Mouse (Mus musculus): ENCODE data around the gene Ptpn22. TPM values are rescaled to one million over a fixed set of nuclear protein-coding genes. Genes with fewer than 3 reads are reported as not detected.
"Not testable (repeated sequence)": the region's sequence is repeated elsewhere in the genome, so short reads cannot be mapped to it uniquely, and the experiment has no call there.

Gene Ptpn22
- polyA plus RNA-seq, 1 experiment from 2014 or later: 0.99 TPM

DNA sequence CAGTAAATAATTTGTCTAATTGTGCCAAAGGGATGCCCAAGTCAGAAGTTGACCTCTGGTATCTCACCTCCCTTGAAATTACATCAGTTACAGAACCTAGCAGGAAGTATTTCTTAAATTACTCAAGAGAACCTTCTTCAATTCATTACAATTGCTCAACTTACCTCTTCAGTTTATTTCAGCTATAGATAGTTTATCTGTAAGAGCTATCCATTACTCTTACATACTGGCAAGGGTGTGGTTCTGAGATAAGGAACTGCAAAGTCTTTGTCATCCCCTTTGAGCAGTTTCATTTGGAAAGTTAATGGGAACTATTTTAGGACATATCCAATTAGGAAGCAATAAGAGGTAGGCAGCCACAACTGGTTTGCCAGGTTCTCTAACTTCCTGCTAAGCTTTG lies 27.2 kb upstream of the Ptpn22 start, which contains the start of gene Bcl2l15:
Gene Bcl2l15, plus strand, starts transcription at position 176 of the 400 bp plus-strand sequence.
- Histone ChIP-seq H3K36me3 (ENCODE audit: control insufficient read depth, insufficient read depth, low read length) (no peaks in the 10 kb centered on the region), H3K4me1 (ENCODE audit: control insufficient read depth in 2 of 2, insufficient read depth in 2 of 2, low read length in 2 of 2) (peaks cover 5 to 24% of the 10 kb centered on the region in 2 experiments), H3K9ac (ENCODE audit: low read length) (no peak within 1 kb of the TSS), H3K4me2 (ENCODE audit: low read length) (no peak within 1 kb of the TSS), H3K27me3 (ENCODE audit: control insufficient read depth, insufficient read depth, low read length) (no peaks in the 10 kb centered on the region), H3K9me3 (ENCODE audit: control insufficient read depth, low read length) (no peaks in the 10 kb centered on the region), H3K27ac (replicated peaks in 1 of 2; ENCODE audit: control insufficient read depth in 1 of 2, insufficient read depth in 1 of 2, low read depth in 2 of 2, low read length in 2 of 2) (peak within 1 kb of the TSS in 1 of 2 experiments; percentile 19; a peak in 2 of 4 replicates), H3K4me3 (ENCODE audit: control insufficient read depth in 1 of 2, insufficient read depth in 1 of 2, low read depth in 1 of 2, low read length in 2 of 2) (no peak within 1 kb of the TSS)
- no peak for ATAC-seq (ENCODE audit: insufficient number of reproducible peaks, insufficient read depth, low FRiP score, low read depth)

DNA sequence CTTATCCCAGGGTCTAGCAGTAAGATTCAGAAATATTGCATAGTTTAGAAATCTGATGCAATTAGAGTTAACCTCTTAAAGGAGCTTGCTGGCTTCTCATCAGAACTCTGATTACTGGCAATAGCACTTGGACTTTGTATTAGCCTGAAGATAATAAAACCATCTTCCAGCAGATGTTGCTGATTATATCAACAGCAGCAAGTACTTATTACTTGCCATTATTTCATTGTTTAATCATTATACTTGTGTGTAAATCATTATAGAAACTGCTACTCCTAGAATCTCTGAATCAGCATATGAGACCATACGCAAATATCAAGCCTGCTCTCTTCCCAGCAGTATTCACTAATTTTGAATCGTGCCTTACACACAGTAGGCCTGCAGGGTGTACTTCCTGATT lies 25.6 kb upstream of the Ptpn22 start:
- H3K9ac ChIP-seq (ENCODE audit: low read length): no peak overlapping the region
- H3K4me2 ChIP-seq (ENCODE audit: low read length): no peak overlapping the region
- H3K36me3 ChIP-seq (ENCODE audit: control insufficient read depth, insufficient read depth, low read length): no peaks in the 10 kb centered on the region
- peaks cover 5 to 24% of the 10 kb centered on the region in 2 experiments for H3K4me1 ChIP-seq (ENCODE audit: control insufficient read depth in 2 of 2, insufficient read depth in 2 of 2, low read length in 2 of 2)
- WGBS: 92% methylated on average over 2 of the region's 2 CpGs
- no peaks in the 10 kb centered on the region for H3K27me3 ChIP-seq (ENCODE audit: control insufficient read depth, insufficient read depth, low read length)
- no peak for ATAC-seq (ENCODE audit: insufficient number of reproducible peaks, insufficient read depth, low FRiP score, low read depth)
- H3K27ac ChIP-seq (replicated peaks in 1 of 2; ENCODE audit: control insufficient read depth in 1 of 2, insufficient read depth in 1 of 2, low read depth in 2 of 2, low read length in 2 of 2): no peak overlapping the region
- H3K4me3 ChIP-seq (ENCODE audit: control insufficient read depth in 1 of 2, insufficient read depth in 1 of 2, low read depth in 1 of 2, low read length in 2 of 2): no peak overlapping the region
- H3K9me3 ChIP-seq (ENCODE audit: control insufficient read depth, low read length): no peaks in the 10 kb centered on the region

DNA sequence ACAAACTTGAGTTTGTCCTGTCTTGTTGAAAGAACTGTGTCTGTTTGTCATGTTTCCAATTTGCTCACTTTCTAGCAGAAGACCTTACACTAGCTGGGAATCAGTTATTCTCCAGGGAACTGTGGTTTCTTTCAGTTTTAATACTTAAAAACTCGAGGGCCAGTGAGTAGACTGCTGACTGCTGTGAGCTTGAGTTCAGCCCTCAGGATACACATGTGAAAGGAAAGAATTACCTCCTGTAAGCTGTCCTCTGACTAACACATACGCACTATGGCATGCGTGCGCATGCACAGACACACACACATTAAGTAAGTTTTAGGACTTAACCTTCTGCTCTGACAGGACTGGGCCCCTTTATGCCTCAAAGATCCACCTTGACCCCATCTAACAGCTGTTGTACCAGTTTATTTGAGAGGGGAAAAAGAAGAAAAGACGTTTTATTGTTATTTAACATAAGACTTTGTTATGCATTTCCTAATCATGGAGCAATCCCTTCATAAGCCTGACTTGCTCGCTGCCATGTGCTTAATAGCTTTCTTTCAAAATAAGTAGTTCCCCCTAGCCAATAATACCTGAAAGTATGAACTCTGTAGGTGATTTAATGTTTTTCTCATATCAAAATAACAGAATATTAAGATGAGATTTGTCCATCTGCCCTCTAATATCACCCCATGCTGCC lies 24.2 kb upstream of the Ptpn22 start:
- Histone ChIP-seq H3K27ac (replicated peaks in 1 of 2; ENCODE audit: control insufficient read depth in 1 of 2, insufficient read depth in 1 of 2, low read depth in 2 of 2, low read length in 2 of 2) (no peak overlapping the region), H3K4me1 (ENCODE audit: control insufficient read depth in 2 of 2, insufficient read depth in 2 of 2, low read length in 2 of 2) (peaks cover 5 to 24% of the 10 kb centered on the region in 2 experiments), H3K4me2 (ENCODE audit: low read length) (no peak overlapping the region), H3K9me3 (ENCODE audit: control insufficient read depth, low read length) (no peaks in the 10 kb centered on the region), H3K4me3 (ENCODE audit: control insufficient read depth in 1 of 2, insufficient read depth in 1 of 2, low read depth in 1 of 2, low read length in 2 of 2) (no peak overlapping the region), H3K27me3 (ENCODE audit: control insufficient read depth, insufficient read depth, low read length) (no peaks in the 10 kb centered on the region), H3K9ac (ENCODE audit: low read length) (no peak overlapping the region), H3K36me3 (ENCODE audit: control insufficient read depth, insufficient read depth, low read length) (no peaks in the 10 kb centered on the region)
- no peak for ATAC-seq (ENCODE audit: insufficient number of reproducible peaks, insufficient read depth, low FRiP score, low read depth)
- 80% methylated on average over 6 of the region's 6 CpGs for WGBS

DNA sequence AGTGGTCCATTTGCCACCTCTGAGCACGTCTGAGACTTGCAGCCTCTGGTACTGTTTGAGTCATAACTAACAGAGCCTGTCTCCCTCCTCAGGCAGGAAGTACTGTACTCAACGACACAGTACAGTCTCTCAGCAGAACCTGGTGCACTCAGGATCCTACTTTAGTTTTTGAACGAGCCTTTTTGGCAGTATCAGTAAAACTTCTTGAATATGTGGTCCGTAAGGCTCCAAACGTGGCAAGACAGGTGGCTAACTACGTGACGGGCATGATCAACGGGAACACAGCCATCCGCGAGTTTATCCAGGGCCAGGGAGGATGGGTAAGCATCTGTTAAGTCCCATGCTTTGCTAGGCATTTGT lies 23.7 kb upstream of the Ptpn22 start:
- Histone ChIP-seq H3K27ac (replicated peaks in 1 of 2; ENCODE audit: control insufficient read depth in 1 of 2, insufficient read depth in 1 of 2, low read depth in 2 of 2, low read length in 2 of 2) (no peak overlapping the region), H3K4me1 (ENCODE audit: control insufficient read depth in 2 of 2, insufficient read depth in 2 of 2, low read length in 2 of 2) (peaks cover 5 to 19% of the 10 kb centered on the region in 2 experiments), H3K36me3 (ENCODE audit: control insufficient read depth, insufficient read depth, low read length) (no peaks in the 10 kb centered on the region), H3K4me3 (ENCODE audit: control insufficient read depth in 1 of 2, insufficient read depth in 1 of 2, low read depth in 1 of 2, low read length in 2 of 2) (no peak overlapping the region), H3K27me3 (ENCODE audit: control insufficient read depth, insufficient read depth, low read length) (no peaks in the 10 kb centered on the region), H3K4me2 (ENCODE audit: low read length) (no peak overlapping the region), H3K9ac (ENCODE audit: low read length) (no peak overlapping the region), H3K9me3 (ENCODE audit: control insufficient read depth, low read length) (no peaks in the 10 kb centered on the region)
- WGBS: 70% methylated on average over 10 of the region's 10 CpGs
- no peak for ATAC-seq (ENCODE audit: insufficient number of reproducible peaks, insufficient read depth, low FRiP score, low read depth)

DNA sequence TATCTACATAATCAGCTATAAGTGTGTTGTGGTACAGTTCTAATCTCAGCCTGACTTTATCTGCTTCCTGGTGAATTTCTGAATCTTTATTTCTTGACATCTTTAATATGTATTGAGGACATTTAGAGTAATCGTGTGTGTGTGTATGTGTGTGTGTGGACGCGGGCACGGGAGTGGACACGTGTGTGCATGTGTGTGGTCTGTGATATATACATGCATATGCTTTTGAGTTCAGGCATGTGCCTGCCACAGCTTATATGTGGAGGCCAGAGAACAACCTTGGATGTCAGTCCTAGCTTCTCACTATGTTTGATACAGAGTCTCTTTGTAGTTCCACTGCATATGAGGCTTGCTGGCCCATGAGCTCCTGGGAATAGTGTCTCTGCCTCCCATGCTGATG lies 23.1 kb upstream of the Ptpn22 start:
- ATAC-seq (ENCODE audit: insufficient number of reproducible peaks, insufficient read depth, low FRiP score, low read depth): no peak
- Histone ChIP-seq H3K4me3 (ENCODE audit: control insufficient read depth in 1 of 2, insufficient read depth in 1 of 2, low read depth in 1 of 2, low read length in 2 of 2) (no peak overlapping the region), H3K27ac (replicated peaks in 1 of 2; ENCODE audit: control insufficient read depth in 1 of 2, insufficient read depth in 1 of 2, low read depth in 2 of 2, low read length in 2 of 2) (no peak overlapping the region), H3K9ac (ENCODE audit: low read length) (no peak overlapping the region), H3K4me1 (ENCODE audit: control insufficient read depth in 2 of 2, insufficient read depth in 2 of 2, low read length in 2 of 2) (peaks cover 2 to 14% of the 10 kb centered on the region in 2 experiments; a peak in 3 of 4 replicates), H3K36me3 (ENCODE audit: control insufficient read depth, insufficient read depth, low read length) (no peaks in the 10 kb centered on the region), H3K4me2 (ENCODE audit: low read length) (no peak overlapping the region), H3K9me3 (ENCODE audit: control insufficient read depth, low read length) (no peaks in the 10 kb centered on the region), H3K27me3 (ENCODE audit: control insufficient read depth, insufficient read depth, low read length) (no peaks in the 10 kb centered on the region)
- WGBS: 88% methylated on average over 5 of the region's 5 CpGs

DNA sequence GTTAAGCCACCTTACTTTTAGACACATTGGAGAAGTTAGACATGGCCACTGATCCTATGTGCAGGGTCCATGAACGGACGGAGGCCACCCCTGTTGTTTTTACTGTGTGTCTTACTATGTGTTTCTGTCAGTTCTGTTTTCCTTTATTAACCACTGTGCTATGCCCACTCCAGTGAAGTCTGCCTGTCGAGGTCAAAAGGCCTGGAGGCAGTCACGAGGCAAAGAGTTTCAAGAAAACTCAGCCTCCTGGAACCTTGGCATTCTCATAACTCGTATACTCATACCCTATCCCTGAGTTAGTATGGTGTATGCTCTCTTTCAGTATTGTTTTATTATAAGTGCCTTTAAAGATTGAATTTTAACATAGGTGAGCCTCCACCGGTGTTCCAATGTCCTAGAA lies 19.9 kb upstream of the Ptpn22 start:
- Histone ChIP-seq H3K9me3 (ENCODE audit: control insufficient read depth, low read length) (no peaks in the 10 kb centered on the region), H3K27me3 (ENCODE audit: control insufficient read depth, insufficient read depth, low read length) (no peaks in the 10 kb centered on the region), H3K4me2 (ENCODE audit: low read length) (no peak overlapping the region), H3K36me3 (ENCODE audit: control insufficient read depth, insufficient read depth, low read length) (no peaks in the 10 kb centered on the region), H3K4me1 (ENCODE audit: control insufficient read depth in 2 of 2, insufficient read depth in 2 of 2, low read length in 2 of 2) (no peaks in the 10 kb centered on the region), H3K27ac (replicated peaks in 1 of 2; ENCODE audit: control insufficient read depth in 1 of 2, insufficient read depth in 1 of 2, low read depth in 2 of 2, low read length in 2 of 2) (no peak overlapping the region), H3K9ac (ENCODE audit: low read length) (no peak overlapping the region), H3K4me3 (ENCODE audit: control insufficient read depth in 1 of 2, insufficient read depth in 1 of 2, low read depth in 1 of 2, low read length in 2 of 2) (no peak overlapping the region)
- 88% methylated on average over 6 of the region's 6 CpGs for WGBS
- no peak for ATAC-seq (ENCODE audit: insufficient number of reproducible peaks, insufficient read depth, low FRiP score, low read depth)

DNA sequence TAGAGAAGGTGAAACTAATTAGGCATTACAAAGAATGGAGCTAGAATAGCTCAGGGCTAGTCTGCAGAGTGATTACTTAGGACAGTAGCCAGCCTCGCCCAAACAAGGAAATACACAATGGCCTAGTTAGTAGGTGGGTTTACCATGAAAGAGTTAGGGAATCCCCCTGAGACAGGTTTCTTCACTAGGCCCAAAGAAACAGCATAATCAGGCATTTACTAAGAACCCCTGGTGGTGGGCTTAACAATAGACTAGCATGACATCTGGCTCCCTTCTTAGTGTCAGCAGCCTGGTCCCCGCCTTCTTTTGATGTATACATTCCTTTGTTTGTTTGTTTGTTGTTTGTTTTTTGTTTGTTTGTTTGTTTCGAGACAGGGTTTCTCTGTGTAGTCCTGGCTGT lies 19.4 kb upstream of the Ptpn22 start:
- H3K4me2 ChIP-seq (ENCODE audit: low read length); H3K4me1 ChIP-seq (ENCODE audit: control insufficient read depth in 2 of 2, insufficient read depth in 2 of 2, low read length in 2 of 2); H3K36me3 ChIP-seq (ENCODE audit: control insufficient read depth, insufficient read depth, low read length); H3K27ac ChIP-seq (replicated peaks in 1 of 2; ENCODE audit: control insufficient read depth in 1 of 2, insufficient read depth in 1 of 2, low read depth in 2 of 2, low read length in 2 of 2); H3K9ac ChIP-seq (ENCODE audit: low read length); H3K27me3 ChIP-seq (ENCODE audit: control insufficient read depth, insufficient read depth, low read length); H3K4me3 ChIP-seq (ENCODE audit: control insufficient read depth in 1 of 2, insufficient read depth in 1 of 2, low read depth in 1 of 2, low read length in 2 of 2); ATAC-seq (ENCODE audit: insufficient number of reproducible peaks, insufficient read depth, low FRiP score, low read depth); H3K9me3 ChIP-seq (ENCODE audit: control insufficient read depth, low read length): not testable (repeated sequence)
- WGBS: 84% methylated on average over 3 of the region's 3 CpGs

DNA sequence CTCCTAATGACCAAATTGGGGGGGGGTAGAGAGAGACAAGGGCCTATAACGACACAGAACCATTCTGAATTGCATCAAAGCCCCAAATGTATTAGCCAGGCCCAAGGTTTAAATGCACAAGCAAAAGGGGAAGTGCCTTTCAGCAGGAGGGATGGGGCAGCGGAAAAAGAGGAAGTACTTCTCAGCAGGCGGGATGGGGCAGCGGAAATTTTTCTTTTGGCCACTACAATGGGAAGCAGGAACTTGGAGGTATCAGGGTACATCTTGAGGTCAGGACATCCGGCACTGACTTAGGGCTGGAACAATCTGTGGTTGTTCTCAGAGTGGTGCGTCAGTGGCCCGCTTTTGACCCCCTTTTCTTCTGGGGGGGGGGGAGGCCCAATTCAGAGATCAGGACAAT lies 18.6 kb upstream of the Ptpn22 start:
- not testable (repeated sequence) for H3K36me3 ChIP-seq (ENCODE audit: control insufficient read depth, insufficient read depth, low read length); H3K27me3 ChIP-seq (ENCODE audit: control insufficient read depth, insufficient read depth, low read length); H3K9me3 ChIP-seq (ENCODE audit: control insufficient read depth, low read length); H3K9ac ChIP-seq (ENCODE audit: low read length); H3K27ac ChIP-seq (replicated peaks in 1 of 2; ENCODE audit: control insufficient read depth in 1 of 2, insufficient read depth in 1 of 2, low read depth in 2 of 2, low read length in 2 of 2); H3K4me3 ChIP-seq (ENCODE audit: control insufficient read depth in 1 of 2, insufficient read depth in 1 of 2, low read depth in 1 of 2, low read length in 2 of 2); ATAC-seq (ENCODE audit: insufficient number of reproducible peaks, insufficient read depth, low FRiP score, low read depth); H3K4me1 ChIP-seq (ENCODE audit: control insufficient read depth in 2 of 2, insufficient read depth in 2 of 2, low read length in 2 of 2); H3K4me2 ChIP-seq (ENCODE audit: low read length)
- WGBS: 91% methylated on average over 7 of the region's 7 CpGs

All from heart, embryonic 14.5 days (tissue).